Mouse (Mus musculus) left cerebral cortex, postnatal 4 days (tissue): ENCODE results near the gene Epha4. TPM values are rescaled to one million over a fixed set of nuclear protein-coding genes. Genes with fewer than 3 reads are reported as not detected.

Experiments used
- DNase-seq: peaks from one replicate; pipeline ENCODE4 v3.0.0-alpha.2; 2022
- intact Hi-C: fragments of 180-260 bp; cut with DNase I; formaldehyde crosslinking; loops from one replicate; pipeline ENCODE4 v1.15.1; 2025
- total RNA-seq, 2 experiments: library from RNA; stranded (reverse); gene quantifications; 2 replicates each; pipeline ENCODE4 v1.2.3; 2021

The Epha4 gene
- total RNA-seq, 2 experiments from 2014 or later: 139 to 161 TPM

DNA sequence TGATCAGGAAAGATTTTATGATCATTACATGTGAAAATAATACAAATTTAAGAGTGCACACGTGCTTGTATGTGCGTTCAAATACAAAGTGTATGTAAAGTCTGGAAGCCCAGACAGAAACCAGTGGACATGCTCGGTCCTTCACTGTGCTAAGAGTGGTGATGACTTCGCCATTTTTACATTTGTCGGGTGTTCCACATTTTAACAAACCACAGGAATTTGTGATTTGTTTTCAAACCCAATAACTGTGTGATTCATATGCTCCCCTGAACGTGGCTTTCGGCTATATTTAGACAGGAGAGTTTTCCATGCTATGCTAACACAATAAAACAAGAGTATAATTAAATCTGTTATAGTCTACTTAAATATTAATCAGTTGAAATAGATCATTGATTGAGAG is 25.5 kb downstream of the Epha4 start:
- intact Hi-C loops: no loop called here
- no peak for DNase-seq

DNA sequence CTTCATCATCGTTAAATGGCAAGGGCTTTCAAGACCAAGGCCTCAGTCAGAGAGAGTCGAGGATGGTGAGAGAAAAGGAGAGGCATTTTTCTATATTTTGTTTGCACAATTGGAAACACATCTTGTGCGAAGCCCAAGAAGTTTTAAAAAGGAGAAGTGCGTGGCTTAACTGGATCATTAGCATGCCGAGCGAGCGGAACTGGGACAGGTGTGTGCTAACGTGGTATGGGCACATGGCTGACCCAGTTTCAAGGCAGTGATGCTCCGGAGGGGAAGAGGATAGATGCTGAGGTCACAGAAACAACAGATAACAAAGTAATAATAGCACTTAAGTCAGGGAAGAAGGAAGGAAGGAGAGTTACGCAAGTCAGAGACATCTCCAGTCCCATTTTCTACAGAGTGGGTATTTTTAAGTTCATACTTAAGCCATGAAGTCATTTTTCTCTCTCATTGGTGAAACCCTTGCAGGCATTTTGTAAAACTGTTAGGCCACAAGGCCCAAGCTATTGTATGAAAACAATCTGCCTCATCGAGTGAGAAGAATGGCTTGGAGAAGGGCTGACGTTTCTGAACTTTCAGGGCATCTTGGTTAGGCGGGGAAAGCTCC is 26.9 kb downstream of the Epha4 start:
- no peak for DNase-seq
- intact Hi-C loops: no loop called here

DNA sequence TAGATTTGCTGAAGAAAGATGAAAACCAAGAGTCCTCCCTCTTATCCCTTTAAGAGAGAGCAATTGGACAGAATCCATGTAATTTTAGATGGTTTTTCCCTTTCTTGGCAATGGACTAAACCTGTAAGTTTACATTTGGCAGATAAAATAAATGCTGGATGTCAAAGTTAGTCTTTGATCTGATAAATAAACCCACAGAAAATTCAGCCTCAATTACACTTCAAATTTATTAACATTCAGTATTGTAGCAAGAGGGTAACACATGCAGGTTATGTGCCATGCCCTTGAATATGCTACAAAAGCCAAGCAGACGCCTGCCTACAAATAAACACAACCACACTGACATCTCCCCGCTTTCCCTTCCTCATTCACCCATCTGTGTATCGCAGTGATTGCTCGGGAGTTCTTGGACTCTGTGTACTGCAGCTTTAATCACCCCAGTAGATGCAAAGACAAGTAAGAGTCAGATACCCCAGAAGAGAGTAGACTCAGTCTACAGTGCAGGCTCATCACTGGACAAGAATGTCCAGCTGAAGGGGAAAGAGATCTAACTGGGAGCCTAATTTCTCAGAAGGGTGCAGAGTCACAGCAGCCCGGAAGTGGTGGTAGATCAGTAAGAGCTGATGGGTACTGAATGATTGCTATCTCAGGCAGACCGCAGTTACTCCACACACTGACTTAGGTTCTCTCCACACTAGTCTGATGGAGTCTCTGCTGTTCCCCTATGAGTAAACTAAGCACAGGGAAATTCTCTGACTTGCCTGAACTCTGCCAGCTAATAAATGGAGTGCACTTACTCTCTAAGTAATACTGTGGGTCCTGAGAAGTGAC is 29.9 kb downstream of the Epha4 start:
- DNase-seq: no peak
- intact Hi-C loops: no loop called here

DNA sequence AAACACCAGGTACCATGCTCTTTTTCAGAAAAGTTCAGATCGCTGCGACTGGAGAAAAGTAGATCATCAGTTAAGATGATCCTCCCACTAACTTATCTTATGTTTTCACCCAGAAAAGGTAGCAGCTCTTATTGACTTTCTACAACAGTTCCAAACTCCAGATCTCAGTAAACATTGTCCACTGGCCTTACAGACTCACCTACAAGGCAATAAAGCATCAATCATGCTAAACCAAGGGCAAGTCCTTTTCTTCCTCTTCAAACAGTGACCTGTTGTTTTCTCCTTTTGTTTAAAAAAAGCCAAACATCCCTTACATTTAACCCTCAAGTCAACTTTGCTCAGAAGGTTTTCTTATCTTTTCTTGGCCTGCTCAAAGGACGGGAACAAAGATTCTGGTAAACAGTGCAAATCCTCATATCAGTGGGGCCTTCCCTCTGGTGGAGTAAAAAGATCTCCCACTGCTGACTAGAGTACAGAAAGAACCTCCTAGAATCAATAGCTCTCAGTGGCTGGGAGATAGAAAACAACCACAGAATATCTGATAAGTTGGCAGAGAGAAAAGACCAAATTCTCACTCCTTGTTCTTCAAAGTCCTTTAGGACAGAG is 39.0 kb downstream of the Epha4 start:
- DNase-seq: no peak

DNA sequence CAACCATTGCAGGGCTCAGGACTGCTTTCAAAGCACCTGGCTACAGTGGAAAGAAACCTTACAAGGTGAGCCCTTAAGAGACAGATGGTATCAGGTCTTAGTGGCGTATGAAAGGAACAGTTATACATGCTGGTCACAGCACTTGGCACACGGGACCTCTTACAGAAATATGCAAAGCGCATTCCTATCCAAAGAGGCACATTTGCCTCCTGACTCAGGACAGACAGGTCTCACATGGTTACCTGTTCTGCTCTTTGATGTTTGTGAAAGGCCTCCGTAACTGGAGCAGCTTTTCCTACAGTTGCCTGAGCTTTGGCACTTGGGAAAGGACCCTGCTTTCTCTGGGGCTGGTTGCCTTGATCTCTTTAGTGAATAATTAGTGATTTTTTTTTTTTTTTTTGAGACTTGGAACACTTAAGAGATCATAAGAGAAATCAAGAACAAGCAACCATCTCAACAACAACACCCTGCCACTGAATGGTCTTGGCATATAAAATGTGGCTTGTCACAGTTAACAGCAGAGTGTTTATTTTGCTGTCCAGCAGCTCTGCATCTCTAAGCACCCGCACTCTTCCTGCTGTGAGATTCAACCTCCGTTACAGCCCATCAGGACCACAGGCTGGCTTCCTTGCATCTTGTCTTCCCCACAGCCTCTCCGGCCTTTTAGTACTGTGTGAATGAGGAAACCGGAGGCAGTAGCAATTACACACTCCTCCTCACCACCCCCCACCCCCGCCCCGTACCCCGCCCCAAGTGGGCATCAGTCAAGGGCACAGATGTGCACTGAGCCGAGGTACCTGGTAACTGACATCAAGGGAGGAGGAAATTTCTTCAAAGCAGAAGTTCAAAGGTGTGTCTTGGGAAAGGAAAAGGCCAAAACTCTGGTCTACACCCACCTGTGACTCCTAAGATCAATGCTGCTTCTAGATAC is 41.2 kb downstream of the Epha4 start:
- no peak for DNase-seq
- intact Hi-C loops: no loop called here

More for the DNA sequence above, 39.0 kb downstream of the Epha4 start:
- intact Hi-C loops: no loop called here

DNA sequence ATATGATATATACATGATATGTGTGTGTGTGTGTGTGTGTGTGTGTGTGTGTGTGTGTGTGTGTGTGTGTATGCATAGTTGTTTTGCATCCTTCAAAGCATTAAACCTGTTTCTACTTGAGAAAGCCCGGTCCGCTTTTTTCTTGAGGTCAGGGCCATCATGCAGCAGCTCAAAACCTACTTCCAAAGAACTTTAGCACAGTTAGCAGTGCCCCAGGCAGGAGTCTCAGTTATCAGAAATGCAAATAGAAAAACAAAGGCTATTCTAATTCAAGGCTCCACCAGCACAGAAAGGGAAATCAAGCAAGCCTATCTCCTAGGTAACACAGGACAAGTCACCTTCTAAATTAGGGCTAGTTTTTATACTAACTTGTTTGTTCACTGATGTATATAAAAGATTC is 42.3 kb downstream of the Epha4 start:
- intact Hi-C loops: no loop called here
- DNase-seq: no peak

DNA sequence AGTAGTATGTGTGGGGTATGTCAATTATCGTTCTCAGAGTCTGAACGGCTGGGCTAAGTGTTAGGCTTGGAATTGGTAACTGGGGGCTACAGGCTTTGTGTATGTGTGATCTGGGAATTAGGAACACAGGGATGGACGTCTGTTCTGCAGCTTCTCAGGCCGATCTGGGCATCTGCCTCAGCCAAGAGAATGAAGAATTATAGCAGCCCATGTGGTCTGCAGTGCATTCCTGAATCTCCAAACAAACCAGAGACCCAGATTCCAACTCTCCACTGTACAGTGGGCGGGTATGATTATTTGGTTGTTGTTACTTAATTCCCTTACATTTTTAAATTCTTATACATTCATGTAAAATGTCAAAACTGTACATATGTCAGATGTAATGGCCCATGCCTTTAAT is 43.4 kb downstream of the Epha4 start:
- intact Hi-C loops: no loop called here
- no peak for DNase-seq

DNA sequence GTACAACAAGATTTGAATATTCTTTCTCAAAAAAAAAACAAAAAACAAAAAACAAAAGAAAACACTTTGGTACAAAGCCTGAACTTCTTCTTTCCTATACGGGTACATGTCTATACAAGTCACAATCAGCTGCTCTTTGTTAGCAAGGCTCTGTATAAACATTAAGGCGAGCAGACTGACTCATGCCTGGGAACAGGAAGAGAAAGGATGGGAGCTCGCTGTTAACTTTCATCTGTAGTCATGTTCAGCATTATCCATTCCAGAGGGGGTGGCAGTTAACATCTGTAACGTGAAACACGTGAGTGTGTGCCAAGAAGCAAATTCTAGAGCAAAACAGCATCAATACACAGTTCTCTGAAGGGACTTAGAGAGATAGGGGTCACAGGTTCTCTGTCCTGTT is 43.9 kb downstream of the Epha4 start:
- DNase-seq: no peak

DNA sequence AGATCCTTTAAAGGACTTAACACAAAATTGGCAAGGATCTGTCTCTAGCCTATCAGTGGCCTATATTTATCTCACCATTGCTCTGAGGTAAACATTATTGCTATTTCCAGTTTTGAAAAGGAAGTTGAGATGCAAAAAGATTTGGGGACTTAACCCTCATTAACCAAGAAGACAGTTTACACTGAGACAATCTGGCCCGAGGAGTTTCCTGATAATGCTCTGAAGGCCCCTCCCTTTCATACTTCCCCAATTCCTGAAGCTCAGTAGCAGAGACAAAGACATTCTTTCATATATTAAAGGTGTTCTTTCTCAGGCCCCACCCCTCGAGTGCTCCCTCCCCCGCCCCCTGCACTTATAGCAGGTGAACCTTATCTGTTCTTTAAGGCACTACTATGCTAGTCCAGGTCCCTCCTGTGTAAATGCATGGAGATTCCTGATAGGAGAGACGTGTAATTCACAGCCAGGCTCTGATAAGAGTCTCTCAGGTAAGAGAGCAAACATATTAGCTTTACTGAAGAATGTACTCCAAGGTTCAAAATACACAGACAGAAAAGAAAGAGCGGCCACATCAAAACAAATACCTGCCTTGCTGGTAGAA is 46.1 kb downstream of the Epha4 start:
- intact Hi-C loops: no loop called here
- no peak for DNase-seq

More for the DNA sequence above, 43.9 kb downstream of the Epha4 start:
- intact Hi-C loops: no loop called here

DNA sequence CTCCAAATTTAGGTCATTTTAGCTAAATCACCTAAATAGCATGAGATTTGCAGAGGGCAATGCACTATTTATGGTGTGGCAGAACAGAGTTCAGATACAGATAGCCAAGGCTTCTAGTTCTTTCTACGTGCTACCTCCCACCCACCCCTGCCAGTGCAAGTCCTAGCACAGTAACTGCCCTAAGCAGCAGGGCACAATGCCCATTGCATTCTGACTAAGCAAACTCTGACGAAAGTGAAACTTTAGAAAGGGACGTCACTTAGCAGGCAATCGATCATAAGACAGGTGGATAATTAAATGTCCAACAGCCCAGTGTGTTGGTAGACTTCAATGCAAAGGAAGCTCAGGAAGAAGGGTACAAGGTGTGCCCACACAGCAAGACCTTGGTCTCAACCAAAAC is 49.4 kb downstream of the Epha4 start:
- intact Hi-C loops: no loop called here
- no peak for DNase-seq

DNA sequence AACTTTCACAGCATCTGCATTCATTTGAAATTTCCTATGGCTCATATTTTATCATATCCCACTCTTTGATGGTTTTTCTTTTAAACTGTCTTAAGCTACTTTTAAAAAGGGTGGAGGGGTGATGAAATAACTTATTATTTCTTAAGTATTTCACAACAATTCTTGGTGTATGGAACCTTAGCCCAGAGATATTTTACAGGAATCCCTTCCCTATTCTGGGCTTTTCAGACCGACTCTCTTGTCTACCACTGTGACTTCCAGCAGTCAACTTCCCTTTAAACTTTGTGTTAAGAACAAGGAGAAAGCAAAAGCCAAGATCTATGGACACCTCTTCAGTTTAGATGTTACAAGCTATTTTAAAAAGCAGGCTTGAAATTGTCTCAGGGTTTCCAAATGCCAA is 50.8 kb downstream of the Epha4 start:
- intact Hi-C loops: no loop called here
- DNase-seq: no peak

DNA sequence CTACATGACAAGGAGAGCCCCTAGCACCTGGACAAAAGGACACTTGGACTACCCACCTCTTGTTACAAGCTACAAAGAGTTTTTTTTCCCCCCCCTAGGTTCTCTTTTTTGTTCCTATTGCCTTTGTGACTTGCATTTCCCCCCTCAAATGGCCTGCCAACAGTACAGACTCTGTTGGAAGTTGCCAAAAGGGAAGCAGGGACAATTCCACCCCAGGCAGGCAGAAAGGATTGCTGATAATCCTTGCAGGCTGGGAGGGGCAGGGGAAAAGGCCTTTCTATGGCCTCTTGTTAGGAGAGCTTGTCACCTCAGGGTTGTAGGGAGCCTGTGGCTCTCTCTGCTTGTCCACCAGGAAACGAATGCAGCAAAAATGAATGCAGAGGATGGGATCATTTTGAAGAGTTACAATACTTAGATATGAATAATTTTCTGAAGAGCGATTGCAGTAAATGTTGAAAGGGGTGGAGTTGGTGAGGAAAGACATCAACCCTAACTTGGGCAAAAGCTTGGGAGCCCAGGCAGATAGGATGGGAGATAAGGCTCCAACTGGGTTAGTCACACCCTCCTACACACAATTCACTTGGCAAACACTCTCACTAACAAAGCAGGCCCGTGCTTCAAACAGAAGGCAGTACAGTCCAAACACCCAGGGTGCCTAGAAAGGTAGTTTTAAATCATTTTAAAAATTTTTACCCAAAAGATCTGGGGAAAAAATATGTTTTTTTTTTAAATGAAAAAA is 52.8 kb downstream of the Epha4 start:
- intact Hi-C loops: no loop called here
- DNase-seq: no peak

DNA sequence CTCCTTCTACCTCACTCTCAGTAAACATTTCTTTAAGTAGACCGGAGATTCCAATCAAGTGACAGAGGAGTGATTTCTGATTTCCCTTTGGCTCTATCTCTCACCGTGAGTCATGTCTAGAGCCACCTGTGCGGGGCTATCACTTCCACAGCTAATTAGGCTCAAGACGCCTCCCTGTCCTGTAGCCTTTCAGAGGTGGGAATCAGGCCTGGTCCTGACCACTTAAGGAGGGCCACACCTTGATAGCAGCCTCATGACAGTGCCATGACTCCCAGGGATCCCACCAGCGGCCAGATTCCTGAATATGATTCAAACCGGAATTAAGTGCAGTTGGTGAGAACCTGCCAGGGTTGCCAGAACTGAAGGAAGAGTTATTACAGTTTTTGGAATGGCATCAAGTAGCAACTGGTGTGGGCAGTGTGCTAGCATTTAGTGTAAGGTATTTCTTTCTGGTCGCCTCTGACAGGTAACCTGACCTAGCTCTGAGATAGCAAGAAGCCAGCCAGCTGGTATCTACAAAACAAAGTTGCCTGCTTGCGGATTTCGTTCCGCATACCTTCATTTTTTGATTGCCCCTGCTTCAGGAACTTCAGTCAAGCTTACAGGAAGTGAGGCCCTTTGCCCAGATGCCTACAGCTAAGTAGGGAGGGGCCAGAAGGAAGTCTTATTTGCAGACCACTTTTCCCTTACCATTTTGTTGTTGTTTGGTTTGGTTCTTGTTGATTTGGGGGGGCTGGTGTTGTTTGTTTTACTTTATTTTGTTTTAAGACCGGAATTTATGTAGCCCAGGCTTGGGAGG is 53.9 kb downstream of the Epha4 start:
- intact Hi-C loops: no loop called here
- DNase-seq: no peak

DNA sequence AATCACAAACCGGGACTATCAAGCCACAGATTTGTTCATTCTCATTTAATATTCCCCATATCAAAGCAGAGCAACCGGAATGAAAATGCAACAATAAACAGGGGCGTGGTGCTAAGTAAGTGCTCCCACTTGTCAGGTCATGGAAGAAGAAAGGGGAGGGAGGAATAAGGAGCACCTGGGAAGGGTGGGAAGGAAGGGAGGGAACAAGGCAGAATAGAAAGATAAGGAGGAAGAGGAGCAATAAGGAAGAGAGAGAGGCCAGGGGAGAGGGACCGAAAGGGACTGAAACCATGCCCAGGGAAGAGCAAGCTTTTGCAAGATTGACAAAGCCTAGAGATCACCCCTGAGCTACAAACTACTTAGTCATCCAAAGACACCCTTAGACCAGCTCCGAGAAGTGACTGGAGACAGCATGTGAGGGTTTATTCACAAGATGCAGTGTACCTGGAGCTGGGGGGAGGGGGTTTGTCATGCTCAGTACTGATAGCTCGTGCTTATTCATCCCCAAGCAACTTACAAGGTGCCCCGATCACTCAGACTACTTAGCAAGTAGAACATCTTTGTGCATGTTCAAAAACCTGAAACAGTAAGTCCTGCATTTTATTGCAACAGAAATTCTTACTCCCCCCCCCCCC is 56.0 kb downstream of the Epha4 start:
- intact Hi-C loops: no loop called here
- no peak for DNase-seq

DNA sequence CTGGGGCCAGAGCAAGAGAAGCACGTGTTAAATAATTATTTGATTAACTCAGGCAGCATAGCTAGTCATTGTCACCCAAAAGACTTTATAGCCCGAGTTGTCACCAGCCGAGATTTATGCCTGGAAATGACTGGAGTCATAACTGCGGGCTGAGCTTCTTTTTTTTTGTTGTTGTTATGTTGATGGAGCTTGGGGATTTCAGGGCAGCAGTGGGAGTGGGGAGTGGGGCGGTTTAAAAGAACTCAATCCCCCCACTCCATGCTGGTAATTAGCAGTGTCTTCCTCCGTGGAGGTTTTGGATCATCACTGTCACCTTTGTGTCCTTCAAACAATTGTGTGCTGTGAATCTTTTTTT is 57.5 kb downstream of the Epha4 start:
- intact Hi-C loops: no loop called here

DNA sequence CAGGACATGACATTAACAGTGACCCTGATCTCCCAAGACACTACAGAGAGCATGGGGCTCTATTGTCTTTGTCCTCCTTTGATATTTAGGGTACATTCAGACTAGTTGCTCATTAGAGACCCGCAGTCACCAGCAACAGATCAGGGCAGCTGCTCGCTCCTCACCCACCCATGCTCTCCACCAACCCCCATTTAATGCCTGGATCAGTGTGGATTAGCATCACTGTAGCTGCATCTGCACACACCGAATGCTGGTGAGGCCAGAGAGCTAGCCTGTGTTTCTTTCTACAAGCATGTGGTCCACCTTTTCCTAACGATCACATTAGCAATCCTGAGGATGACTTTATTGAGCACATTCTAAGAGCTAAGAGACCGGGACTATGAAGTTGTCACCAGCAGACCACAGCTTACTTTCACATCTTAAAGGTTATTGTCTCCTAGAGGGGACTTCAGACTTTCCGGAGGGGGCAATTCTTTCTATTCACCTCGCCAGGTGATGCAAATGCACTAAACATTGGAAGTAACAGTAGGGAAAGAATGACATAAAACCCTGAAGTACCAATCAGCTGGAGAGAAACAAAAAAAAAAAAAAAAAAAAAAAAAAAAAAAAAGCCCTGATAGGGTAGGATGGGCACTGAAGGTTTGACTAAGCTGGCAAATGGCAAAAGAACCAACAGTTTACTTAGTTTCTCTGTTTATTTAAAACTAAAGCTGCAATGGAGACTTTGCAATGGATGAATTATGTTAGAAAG is 58.0 kb downstream of the Epha4 start:
- no peak for DNase-seq
- intact Hi-C loops: no loop called here

More for the DNA sequence above, 57.5 kb downstream of the Epha4 start:
- DNase-seq: no peak

DNA sequence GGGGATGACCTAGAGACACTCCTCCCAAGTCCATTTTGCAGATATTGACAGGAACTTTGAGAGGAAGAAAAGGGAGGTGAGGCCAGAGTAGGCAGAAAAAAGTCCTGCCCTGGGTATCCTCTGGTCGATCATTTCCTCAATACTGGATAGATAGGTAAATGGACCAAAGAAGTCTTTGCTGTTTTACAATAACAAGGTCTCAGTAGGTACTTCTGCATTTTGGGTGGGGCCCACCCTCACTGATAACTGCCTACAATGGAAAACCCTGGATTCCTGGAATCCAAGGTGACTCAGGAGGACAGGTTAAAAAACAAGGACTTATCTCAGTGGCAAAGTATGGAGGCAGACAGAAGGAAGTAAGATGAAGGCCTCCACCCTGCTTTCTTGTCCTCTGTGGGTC is 61.1 kb downstream of the Epha4 start:
- DNase-seq: no peak
- intact Hi-C loops: no loop called here

DNA sequence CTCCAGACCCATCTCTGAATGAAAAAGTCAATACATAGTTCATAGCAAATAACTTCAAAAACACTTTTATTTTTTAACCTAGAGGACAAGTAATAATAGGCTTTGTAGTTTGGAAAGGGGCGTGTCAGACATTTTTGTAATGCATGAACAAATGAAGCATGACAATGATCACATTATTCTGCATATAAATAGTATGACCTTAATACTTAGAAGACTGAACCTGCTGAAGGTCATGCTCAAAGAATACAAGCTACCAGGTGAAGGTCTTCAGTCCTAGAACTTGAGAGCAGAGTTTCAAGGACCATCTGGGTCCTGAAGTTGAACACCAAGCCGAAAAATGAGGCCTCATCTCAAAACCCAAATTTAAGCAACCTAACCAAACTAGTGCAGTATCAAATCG is 62.2 kb downstream of the Epha4 start:
- no peak for DNase-seq
- intact Hi-C loops: no loop called here
